Comparison of ENCODE assay signal across 8 mouse cellular contexts in genomic region chr4:155943534-155944249, GRCm38 (mm10). TPM values are rescaled to one million over a fixed set of nuclear protein-coding genes. Genes with fewer than 3 reads are reported as not detected.
DNase-seq lines count a peak whose midpoint lies in the region; ATAC-seq and TF ChIP-seq lines count a peak whose summit lies in the region.

TSS of gene Ube2j2 (plus strand) at chr4:155943831.

- TF ChIP-seq EP300 in ES-Bruce4 (IDR thresholded peaks at IDR 0.05; ENCODE audit: insufficient read depth, low read depth, low read length) = peak; percentile 75; the same call in 1 of the 2 replicates
- no peak for TF ChIP-seq EP300 in liver, postnatal 0 days (IDR thresholded peaks at IDR 0.05; ENCODE audit: low read depth)

- H3K27ac ChIP-seq in ES-Bruce4 (ENCODE audit: insufficient read depth, low read length) = no peak within 1 kb of the TSS
- peak within 1 kb of the TSS; percentile 71 for H3K27ac ChIP-seq in forebrain, embryonic 13.5 days
- H3K27ac ChIP-seq in liver, postnatal 0 days (ENCODE audit: low read depth) = peak within 1 kb of the TSS; percentile 72
- H3K27ac ChIP-seq in neural tube, embryonic 14.5 days (ENCODE audit: low read depth, low read length) = peak within 1 kb of the TSS; percentile 76

- under 1% methylated on average over 78 of the region's 85 CpGs for WGBS in forebrain, embryonic 13.5 days
- WGBS in large intestine, adult 2 months = under 1% methylated on average over 83 of the region's 85 CpGs
- WGBS in liver, postnatal 0 days (ENCODE audit: insufficient replicate concordance) = under 1% methylated on average over 82 of the region's 85 CpGs
- WGBS in neural tube, embryonic 14.5 days = under 1% methylated on average over 85 of the region's 85 CpGs

- peak within 1 kb of the TSS; percentile 88 for H3K4me3 ChIP-seq in ES-Bruce4 (ENCODE audit: low read depth, low read length)
- peak within 1 kb of the TSS; percentile 96 for H3K4me3 ChIP-seq in forebrain, embryonic 13.5 days
- H3K4me3 ChIP-seq in liver, postnatal 0 days (ENCODE audit: low read depth, low read length) = peak within 1 kb of the TSS; percentile 95
- H3K4me3 ChIP-seq in neural tube, embryonic 14.5 days (ENCODE audit: low read depth, low read length) = peak within 1 kb of the TSS; percentile 93

- intact Hi-C loops in heart, postnatal 10 days (cut with DNase I) = loop anchor here (1.0 to 5.0 kb wide), 3 partner anchors 51 to 111 kb away; partner anchors contain the start of genes Aurkaip1, Cptp and Ints11

- peak; percentile 99 for DNase-seq in heart, postnatal 10 days
- DNase-seq in large intestine, adult 2 months (ENCODE audit: low read depth, low spot score) = peak; percentile 71
- peak; percentile 96 for DNase-seq in liver, postnatal 0 days
- peak; percentile 95 for DNase-seq in testis, postnatal 10 days (ENCODE audit: low spot score)

- peaks cover 11% of the 10 kb centered on the region for H3K36me3 ChIP-seq in ES-Bruce4 (ENCODE audit: control insufficient read depth, insufficient read depth, low read length, poor library complexity, severe bottlenecking)
- H3K36me3 ChIP-seq in forebrain, embryonic 13.5 days (ENCODE audit: poor library complexity, severe bottlenecking) = peaks cover 24% of the 10 kb centered on the region
- peaks cover 20% of the 10 kb centered on the region; the same call in 1 of the 2 replicates for H3K36me3 ChIP-seq in liver, postnatal 0 days (replicated peaks; ENCODE audit: insufficient read depth, low read length)
- peaks cover 13% of the 10 kb centered on the region for H3K36me3 ChIP-seq in neural tube, embryonic 14.5 days (ENCODE audit: control insufficient read depth, insufficient read depth, low read length)

- TF ChIP-seq POLR2A in ES-Bruce4 (IDR thresholded peaks at IDR 0.05; ENCODE audit: insufficient read depth, low read length) = peak; percentile 2

- H3K27me3 ChIP-seq in ES-Bruce4 (ENCODE audit: control insufficient read depth, insufficient read depth, low read length, poor library complexity, severe bottlenecking) = no peaks in the 10 kb centered on the region
- H3K27me3 ChIP-seq in forebrain, embryonic 13.5 days = peaks cover 8% of the 10 kb centered on the region
- H3K27me3 ChIP-seq in liver, postnatal 0 days (ENCODE audit: insufficient read depth, low read length) = no peaks in the 10 kb centered on the region
- no peaks in the 10 kb centered on the region for H3K27me3 ChIP-seq in neural tube, embryonic 14.5 days (ENCODE audit: control insufficient read depth, insufficient read depth, low read length)

- no peaks in the 10 kb centered on the region for H3K4me1 ChIP-seq in ES-Bruce4 (ENCODE audit: control insufficient read depth, insufficient read depth, low read length)
- H3K4me1 ChIP-seq in forebrain, embryonic 13.5 days = peaks cover 25% of the 10 kb centered on the region
- H3K4me1 ChIP-seq in liver, postnatal 0 days (ENCODE audit: insufficient read depth) = peaks cover 35% of the 10 kb centered on the region
- H3K4me1 ChIP-seq in neural tube, embryonic 14.5 days (ENCODE audit: control insufficient read depth, insufficient read depth, low read length) = peaks cover 16% of the 10 kb centered on the region

- no peaks in the 10 kb centered on the region for H3K9me3 ChIP-seq in ES-Bruce4 (replicated peaks; ENCODE audit: control insufficient read depth, insufficient read depth, low read length, poor library complexity, severe bottlenecking)
- no peaks in the 10 kb centered on the region for H3K9me3 ChIP-seq in forebrain, embryonic 13.5 days (replicated peaks)
- H3K9me3 ChIP-seq in liver, postnatal 0 days (ENCODE audit: low read length) = no peaks in the 10 kb centered on the region
- H3K9me3 ChIP-seq in neural tube, embryonic 14.5 days (ENCODE audit: control insufficient read depth, low read length) = no peaks in the 10 kb centered on the region

- peak within 1 kb of the TSS; percentile 82 for H3K9ac ChIP-seq in ES-Bruce4 (ENCODE audit: low read depth, poor library complexity, severe bottlenecking)
- H3K9ac ChIP-seq in forebrain, embryonic 13.5 days = peak within 1 kb of the TSS; percentile 91
- H3K9ac ChIP-seq in liver, postnatal 0 days (replicated peaks) = peak within 1 kb of the TSS; percentile 87
- peak within 1 kb of the TSS; percentile 84 for H3K9ac ChIP-seq in neural tube, embryonic 14.5 days (replicated peaks; ENCODE audit: low read depth, low read length)

- TF ChIP-seq CTCF in ES-Bruce4 (IDR thresholded peaks at IDR 0.05; ENCODE audit: low read depth, low read length) = no peak
- TF ChIP-seq CTCF in liver, postnatal 0 days (IDR thresholded peaks at IDR 0.05; ENCODE audit: low read depth) = no peak

- ATAC-seq in cerebellum, adult (ENCODE audit: insufficient number of reproducible peaks, low FRiP score, low TSS enrichment) = peak; percentile 90
- peak; percentile 99 for ATAC-seq in forebrain, embryonic 13.5 days
- ATAC-seq in liver, postnatal 0 days = peak; percentile 98
- ATAC-seq in neural tube, embryonic 14.5 days (ENCODE audit: low read depth) = peak; percentile 98

- peak within 1 kb of the TSS; percentile 98 for H3K4me2 ChIP-seq in forebrain, embryonic 13.5 days
- H3K4me2 ChIP-seq in liver, postnatal 0 days (ENCODE audit: low read depth, low read length) = peak within 1 kb of the TSS; percentile 95
- H3K4me2 ChIP-seq in neural tube, embryonic 14.5 days (ENCODE audit: low read depth, low read length) = peak within 1 kb of the TSS; percentile 93

RNA-seq across cellular contexts. Expression of gene Ube2j2, which starts in this region (rescaled TPM):
- polyA plus RNA-seq in ES-Bruce4 (2011; ENCODE audit: insufficient read depth, insufficient read length, low read depth, missing spikeins) = 100 and 104 TPM in 2 replicates
- polyA plus RNA-seq in forebrain, embryonic 13.5 days (2015; fragmentation: Nextera tagmentation; extraction: Ambion mirVana) = 131 and 136 TPM in 2 replicates
- 10 to 100 TPM; 62.4 to 66.9 TPM for total RNA-seq in heart, postnatal 10 days (2021)
- polyA plus RNA-seq in large intestine, adult 2 months (2012; rRNA removed) = 77.4 and 92.8 TPM in 2 replicates
- polyA plus RNA-seq in liver, postnatal 0 days (2015; fragmentation: Nextera tagmentation; extraction: Ambion mirVana) = 45.9 and 56.7 TPM in 2 replicates
- polyA plus RNA-seq in neural tube, embryonic 14.5 days (2014; fragmentation: Nextera tagmentation; extraction: Ambion mirVana) = 123 and 124 TPM in 2 replicates
